Mouse (Mus musculus): ENCODE measurements around the gene Gm10715. TPM values are rescaled to one million over a fixed set of nuclear protein-coding genes. Genes with fewer than 3 reads are reported as not detected.
A peak's percentile ranks its signal among the peaks of the same experiment; 100 is the strongest.
"Not testable (repeated sequence)": the region's sequence is repeated elsewhere in the genome, so short reads cannot be mapped to it uniquely, and the experiment has no call there.

Gene Gm10715
- not detected in 2 replicates for total RNA-seq (2015; ENCODE audit: low replicate concordance)
- 13.2 and 20.3 TPM in 2 replicates for total RNA-seq (2017; ENCODE audit: low replicate concordance)

- ATAC-seq (replicated peaks; ENCODE audit: low FRiP score, poor library complexity, severe bottlenecking): not testable (repeated sequence)
These were observed at the start of gene Gm10715 for GRCm38 (mm10) chr9:3036577-3036976. Gene Gm10715, plus strand, starts transcription at chr9:3036877.

DNA sequence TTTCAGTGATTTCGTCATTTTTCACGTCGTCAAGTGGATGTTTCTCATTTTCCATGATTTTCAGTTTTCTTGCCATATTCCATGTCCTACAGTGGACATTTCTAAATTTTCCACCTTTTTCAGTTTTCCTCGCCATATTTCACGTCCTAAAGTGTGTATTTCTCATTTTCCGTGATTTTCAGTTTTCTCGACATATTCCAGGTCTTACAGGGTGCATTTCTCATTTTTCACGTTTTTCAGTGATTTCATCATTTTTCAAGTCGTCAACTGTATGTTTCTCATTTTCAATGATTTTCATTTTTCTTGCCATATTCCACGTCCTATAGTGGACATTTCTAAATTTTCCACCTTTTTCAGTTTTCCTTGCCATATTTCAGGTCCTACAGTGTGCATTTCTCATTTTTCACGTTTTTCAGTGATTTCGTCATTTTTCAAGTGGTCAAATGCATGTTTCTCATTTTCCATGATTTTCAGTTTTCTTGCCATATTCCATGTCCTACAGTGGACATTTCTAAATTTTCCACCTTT lies 36.2 kb upstream of the Gm10715 start, which contains the start of gene Gm10722:
Gene Gm10722, plus strand, starts transcription at position 478 of the 528 bp plus-strand sequence.
- ATAC-seq (replicated peaks; ENCODE audit: low FRiP score, poor library complexity, severe bottlenecking): not testable (repeated sequence)

DNA sequence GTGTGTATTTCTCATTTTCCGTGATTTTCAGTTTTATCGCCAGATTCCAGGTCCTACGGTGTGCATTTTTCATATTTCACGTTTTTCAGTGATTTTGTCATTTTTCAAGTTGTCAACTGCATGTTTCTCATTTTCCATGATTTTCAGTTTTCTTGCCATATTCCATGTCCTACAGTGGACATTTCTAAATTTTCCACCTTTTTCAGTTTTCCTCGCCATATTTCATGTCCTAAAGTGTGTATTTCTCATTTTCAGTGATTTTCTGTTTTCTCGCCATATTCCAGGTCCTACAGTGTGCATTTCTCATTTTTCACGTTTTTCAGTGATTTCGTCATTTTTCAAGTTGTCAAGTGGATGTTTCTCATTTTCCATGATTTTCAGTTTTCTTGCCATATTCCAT lies 35.7 kb upstream of the Gm10715 start:
- ATAC-seq (replicated peaks; ENCODE audit: low FRiP score, poor library complexity, severe bottlenecking): not testable (repeated sequence)

- 0 out of 2 replicates have a peak, but pooled peaks have one; percentile 55 for ATAC-seq (replicated peaks; ENCODE audit: low FRiP score, poor library complexity, severe bottlenecking)
These were observed 34.6 kb upstream of the Gm10715 start for GRCm38 (mm10) chr9:3001948-3002659.

GRCm38 (mm10) chr9:3002794-3003396 lies 33.8 kb upstream of the Gm10715 start, which contains the start of gene Gm11168:
Gene Gm11168, plus strand, starts transcription at chr9:3003346.
- ATAC-seq (replicated peaks; ENCODE audit: low FRiP score, poor library complexity, severe bottlenecking): not testable (repeated sequence)

- peak; percentile 55 for ATAC-seq (replicated peaks; ENCODE audit: low FRiP score, poor library complexity, severe bottlenecking)
These were observed 30.5 kb upstream of the Gm10715 start for GRCm38 (mm10) chr9:3006179-3006578.

DNA sequence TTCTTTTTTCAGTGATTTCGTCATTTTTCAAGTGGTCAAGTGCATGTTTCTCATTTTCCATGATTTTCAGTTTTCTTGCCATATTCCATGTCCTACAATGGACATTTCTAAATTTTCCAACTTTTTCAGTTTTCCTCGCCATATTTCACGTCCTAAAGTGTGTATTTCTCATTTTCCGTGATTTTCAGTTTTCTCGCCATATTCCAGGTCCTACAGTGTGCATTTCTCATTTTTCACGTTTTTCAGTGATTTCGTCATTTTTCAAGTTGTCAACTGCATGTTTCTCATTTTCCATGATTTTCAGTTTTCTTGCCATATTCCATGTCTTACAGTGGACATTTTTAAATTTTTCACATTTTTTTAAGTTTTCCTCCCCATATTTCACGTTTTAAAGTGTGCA lies 30.0 kb upstream of the Gm10715 start:
- not testable (repeated sequence) for ATAC-seq (replicated peaks; ENCODE audit: low FRiP score, poor library complexity, severe bottlenecking)

DNA sequence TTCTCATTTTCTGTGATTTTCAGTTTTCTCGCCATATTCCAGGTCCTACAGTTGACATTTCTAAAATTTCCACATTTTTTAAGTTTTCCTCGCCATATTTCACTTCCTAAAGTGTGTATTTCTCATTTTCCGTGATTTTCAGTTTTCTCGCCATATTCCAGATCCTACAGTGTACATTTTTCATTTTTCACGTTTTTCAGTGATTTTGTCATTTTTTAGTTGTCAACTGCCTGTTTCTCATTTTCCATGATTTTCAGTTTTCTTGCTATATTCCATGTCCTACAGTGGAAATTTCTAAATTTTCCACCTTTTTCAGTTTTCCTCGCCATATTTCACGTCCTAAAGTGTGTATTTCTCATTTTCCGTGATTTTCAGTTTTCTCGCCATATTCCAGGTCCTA lies 29.4 kb upstream of the Gm10715 start:
- ATAC-seq (replicated peaks; ENCODE audit: low FRiP score, poor library complexity, severe bottlenecking): peak; percentile 34; the same call in 1 of the 2 replicates

DNA sequence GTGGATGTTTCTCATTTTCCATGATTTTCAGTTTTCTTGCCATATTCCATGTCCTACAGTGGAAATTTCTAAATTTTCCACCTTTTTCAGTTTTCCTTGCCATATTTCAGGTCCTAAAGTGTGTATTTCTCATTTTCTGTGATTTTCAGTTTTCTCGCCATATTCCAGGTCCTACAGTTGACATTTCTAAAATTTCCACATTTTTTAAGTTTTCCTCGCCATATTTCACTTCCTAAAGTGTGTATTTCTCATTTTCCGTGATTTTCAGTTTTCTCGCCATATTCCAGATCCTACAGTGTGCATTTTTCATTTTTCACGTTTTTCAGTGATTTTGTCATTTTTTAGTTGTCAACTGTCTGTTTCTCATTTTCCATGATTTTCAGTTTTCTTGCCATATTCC lies 27.3 kb upstream of the Gm10715 start:
- peak; percentile 44 for ATAC-seq (replicated peaks; ENCODE audit: low FRiP score, poor library complexity, severe bottlenecking)

DNA sequence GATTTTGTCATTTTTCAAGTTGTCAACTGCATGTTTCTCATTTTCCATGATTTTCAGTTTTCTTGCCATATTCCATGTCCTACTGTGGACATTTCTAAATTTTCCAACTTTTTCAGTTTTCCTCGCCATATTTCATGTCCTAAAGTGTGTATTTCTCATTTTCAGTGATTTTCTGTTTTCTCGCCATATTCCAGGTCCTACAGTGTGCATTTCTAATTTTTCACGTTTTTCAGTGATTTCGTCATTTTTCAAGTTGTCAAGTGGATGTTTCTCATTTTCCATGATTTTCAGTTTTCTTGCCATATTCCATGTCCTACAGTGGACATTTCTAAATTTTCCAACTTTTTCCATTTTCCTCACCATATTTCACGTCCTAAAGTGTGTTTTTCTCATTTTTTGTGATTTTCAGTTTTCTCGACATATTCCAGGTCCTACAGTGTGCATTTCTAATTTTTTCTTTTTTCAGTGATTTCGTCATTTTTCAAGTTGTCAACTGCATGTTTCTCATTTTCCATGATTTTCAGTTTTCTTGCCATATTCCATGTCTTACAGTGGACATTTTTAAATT lies 24.5 kb upstream of the Gm10715 start:
- peak; percentile 58 for ATAC-seq (replicated peaks; ENCODE audit: low FRiP score, poor library complexity, severe bottlenecking)

DNA sequence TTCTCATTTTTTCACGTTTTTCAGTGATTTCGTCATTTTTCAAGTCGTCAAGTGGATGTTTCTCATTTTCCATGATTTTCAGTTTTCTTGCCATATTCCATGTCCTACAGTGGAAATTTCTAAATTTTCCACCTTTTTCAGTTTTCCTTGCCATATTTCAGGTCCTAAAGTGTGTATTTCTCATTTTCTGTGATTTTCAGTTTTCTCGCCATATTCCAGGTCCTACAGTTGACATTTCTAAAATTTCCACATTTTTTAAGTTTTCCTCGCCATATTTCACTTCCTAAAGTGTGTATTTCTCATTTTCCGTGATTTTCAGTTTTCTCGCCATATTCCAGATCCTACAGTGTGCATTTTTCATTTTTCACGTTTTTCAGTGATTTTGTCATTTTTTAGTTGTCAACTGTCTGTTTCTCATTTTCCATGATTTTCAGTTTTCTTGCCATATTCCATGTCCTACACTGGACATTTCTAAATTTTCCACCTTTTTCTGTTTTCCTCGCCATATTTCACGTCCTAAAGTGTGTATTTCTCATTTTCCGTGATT lies 23.9 kb upstream of the Gm10715 start, which contains the start of gene Gm10721:
Gene Gm10721, plus strand, starts transcription at position 408 of the 547 bp plus-strand sequence.
- peak; percentile 53 for ATAC-seq (replicated peaks; ENCODE audit: low FRiP score, poor library complexity, severe bottlenecking)

GRCm38 (mm10) chr9:3015354-3015753 lies 21.3 kb upstream of the Gm10715 start, which contains the start of gene Gm10720:
Gene Gm10720, plus strand, starts transcription at chr9:3015654.
- not testable (repeated sequence) for ATAC-seq (replicated peaks; ENCODE audit: low FRiP score, poor library complexity, severe bottlenecking)

DNA sequence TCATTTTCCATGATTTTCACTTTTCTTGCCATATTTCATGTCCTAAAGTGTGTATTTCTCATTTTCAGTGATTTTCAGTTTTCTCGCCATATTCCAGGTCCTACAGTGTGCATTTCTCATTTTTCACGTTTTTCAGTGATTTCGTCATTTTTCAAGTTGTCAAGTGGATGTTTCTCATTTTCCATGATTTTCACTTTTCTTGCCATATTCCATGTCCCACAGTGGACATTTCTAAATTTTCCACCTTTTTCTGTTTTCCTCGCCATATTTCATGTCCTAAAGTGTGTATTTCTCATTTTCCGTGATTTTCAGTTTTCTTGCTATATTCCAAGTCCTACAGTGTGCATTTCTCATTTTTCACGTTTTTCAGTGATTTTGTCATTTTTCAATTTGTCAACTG lies 20.8 kb upstream of the Gm10715 start:
- ATAC-seq (replicated peaks; ENCODE audit: low FRiP score, poor library complexity, severe bottlenecking): not testable (repeated sequence)

- ATAC-seq (replicated peaks; ENCODE audit: low FRiP score, poor library complexity, severe bottlenecking): not testable (repeated sequence)
These were observed 19.6 kb upstream of the Gm10715 start, which contains the start of gene Gm10719 for GRCm38 (mm10) chr9:3017108-3017507. Gene Gm10719, plus strand, starts transcription at chr9:3017408.

- ATAC-seq (replicated peaks; ENCODE audit: low FRiP score, poor library complexity, severe bottlenecking): not testable (repeated sequence)
These were observed 17.7 kb upstream of the Gm10715 start for GRCm38 (mm10) chr9:3018944-3019343.

DNA sequence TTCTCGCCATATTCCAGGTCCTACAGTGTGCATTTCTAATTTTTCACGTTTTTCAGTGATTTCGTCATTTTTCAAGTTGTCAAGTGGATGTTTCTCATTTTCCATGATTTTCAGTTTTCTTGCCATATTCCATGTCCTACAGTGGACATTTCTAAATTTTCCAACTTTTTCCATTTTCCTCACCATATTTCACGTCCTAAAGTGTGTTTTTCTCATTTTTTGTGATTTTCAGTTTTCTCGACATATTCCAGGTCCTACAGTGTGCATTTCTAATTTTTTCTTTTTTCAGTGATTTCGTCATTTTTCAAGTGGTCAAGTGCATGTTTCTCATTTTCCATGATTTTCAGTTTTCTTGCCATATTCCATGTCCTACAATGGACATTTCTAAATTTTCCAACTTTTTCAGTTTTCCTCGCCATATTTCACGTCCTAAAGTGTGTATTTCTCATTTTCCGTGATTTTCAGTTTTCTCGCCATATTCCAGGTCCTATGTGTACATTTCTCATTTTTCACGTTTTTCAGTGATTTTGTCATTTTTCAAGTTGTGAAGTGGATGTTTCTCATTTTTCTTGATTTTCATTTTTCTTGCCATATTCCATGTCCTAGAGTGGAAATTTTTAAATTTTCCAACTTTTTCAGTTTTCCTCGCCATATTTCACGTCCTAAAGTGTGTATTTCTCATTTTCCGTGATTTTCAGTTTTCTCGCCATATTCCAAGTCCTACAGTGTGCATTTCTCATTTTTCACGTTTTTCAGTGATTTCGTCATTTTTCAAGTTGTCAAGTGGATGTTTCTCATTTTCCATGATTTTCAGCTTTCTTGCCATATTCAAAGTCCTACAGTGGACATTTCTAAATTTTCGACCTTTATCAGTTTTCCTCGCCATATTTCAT lies 16.6 kb upstream of the Gm10715 start:
- peak; percentile 57 for ATAC-seq (replicated peaks; ENCODE audit: low FRiP score, poor library complexity, severe bottlenecking)

DNA sequence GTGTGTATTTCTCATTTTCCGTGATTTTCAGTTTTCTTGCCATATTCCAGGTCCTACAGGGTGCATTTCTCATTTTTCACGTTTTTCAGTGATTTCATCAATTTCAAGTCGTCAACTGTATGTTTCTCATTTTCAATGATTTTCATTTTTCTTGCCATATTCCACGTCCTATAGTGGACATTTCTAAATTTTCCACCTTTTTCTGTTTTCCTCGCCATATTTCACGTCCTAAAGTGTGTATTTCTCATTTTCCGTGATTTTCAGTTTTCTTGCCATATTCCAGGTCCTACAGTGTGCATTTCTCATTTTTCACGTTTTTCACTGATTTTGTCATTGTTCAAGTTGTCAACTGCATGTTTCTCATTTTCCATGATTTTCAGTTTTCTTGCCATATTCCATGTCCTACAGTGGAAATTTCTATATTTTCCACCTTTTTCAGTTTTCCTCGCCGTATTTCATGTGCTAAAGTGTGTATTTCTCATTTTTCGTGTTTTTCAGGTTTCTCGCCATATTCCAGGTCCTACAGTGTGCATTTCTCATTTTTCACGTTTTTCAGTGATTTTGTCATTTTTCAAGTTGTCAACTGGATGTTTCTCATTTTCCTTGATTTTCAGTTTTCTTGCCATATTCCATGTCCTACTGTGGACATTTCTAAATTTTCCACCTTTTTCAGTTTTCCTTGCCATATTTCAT lies 14.2 kb upstream of the Gm10715 start:
- not testable (repeated sequence) for ATAC-seq (replicated peaks; ENCODE audit: low FRiP score, poor library complexity, severe bottlenecking)

DNA sequence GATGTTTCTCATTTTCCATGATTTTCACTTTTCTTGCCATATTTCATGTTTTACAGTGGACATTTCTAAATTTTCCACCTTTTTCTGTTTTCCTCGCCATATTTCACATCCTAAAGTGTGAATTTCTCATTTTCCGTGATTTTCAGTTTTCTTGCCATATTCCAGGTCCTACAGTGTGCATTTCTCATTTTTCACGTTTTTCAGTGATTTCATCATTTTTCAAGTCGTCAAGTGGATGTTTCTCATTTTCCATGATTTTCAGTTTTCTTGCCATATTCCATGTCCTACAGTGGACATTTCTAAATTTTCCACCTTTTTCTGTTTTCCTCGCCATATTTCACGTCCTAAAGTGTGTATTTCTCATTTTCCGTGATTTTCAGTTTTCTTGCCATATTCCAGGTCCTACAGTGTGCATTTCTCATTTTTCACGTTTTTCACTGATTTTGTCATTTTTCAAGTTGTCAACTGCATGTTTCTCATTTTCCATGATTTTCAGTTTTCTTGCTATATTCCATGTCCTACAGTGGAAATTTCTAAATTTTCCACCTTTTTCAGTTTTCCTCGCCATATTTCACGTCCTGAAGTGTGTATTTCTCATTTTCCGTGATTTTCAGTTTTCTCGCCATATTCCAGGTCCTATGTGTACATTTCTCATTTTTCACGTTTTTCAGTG lies 13.2 kb upstream of the Gm10715 start, which contains the start of gene Gm10718:
Gene Gm10718, plus strand, starts transcription at position 236 of the 673 bp plus-strand sequence.
- ATAC-seq (replicated peaks; ENCODE audit: low FRiP score, poor library complexity, severe bottlenecking): not testable (repeated sequence)
